In genomic region chr5:99973941-99974340, GRCm38 (mm10) we compare ENCODE assay signal across 9 mouse cellular contexts. TPM values are rescaled to one million over a fixed set of nuclear protein-coding genes. Genes with fewer than 3 reads are reported as not detected.
DNase-seq lines count a peak whose midpoint lies in the region; ATAC-seq and TF ChIP-seq lines count a peak whose summit lies in the region.
"Had no signal": no experiment of that assay in that cellular context is flagged by ENCODE, and none has a peak within 500 bp of the region (broad histone marks: within the 10 kb centered on the region; RNA-seq: fewer than 3 reads in every experiment).

No protein-coding gene starts in this region.

- H3K9ac ChIP-seq in midbrain, embryonic 11.5 days (ENCODE audit: low read length): no peak overlapping the region
- no peak overlapping the region for H3K9ac ChIP-seq in midbrain, embryonic 15.5 days
- H3K9ac ChIP-seq in heart, embryonic 16.5 days (ENCODE audit: low read length): no peak overlapping the region
- H3K9ac ChIP-seq in midbrain, embryonic 12.5 days (replicated peaks): no peak overlapping the region
- H3K9ac ChIP-seq: hindbrain, embryonic 15.5 days had no signal

- H3K4me2 ChIP-seq in midbrain, embryonic 11.5 days: no peak overlapping the region; the same call in 1 of the 2 replicates
- no peak overlapping the region for H3K4me2 ChIP-seq in midbrain, embryonic 15.5 days
- H3K4me2 ChIP-seq in heart, embryonic 16.5 days (ENCODE audit: low read depth, low read length): peak overlapping the region; percentile 53
- 0 out of 2 replicates have a peak overlapping the region, but pooled peaks have one; percentile 76 for H3K4me2 ChIP-seq in midbrain, embryonic 12.5 days (replicated peaks)

- H3K4me1 ChIP-seq in midbrain, embryonic 11.5 days (ENCODE audit: control insufficient read depth, insufficient read depth, low read length): peaks cover 19% of the 10 kb centered on the region
- H3K4me1 ChIP-seq in midbrain, embryonic 15.5 days: peaks cover 38% of the 10 kb centered on the region
- H3K4me1 ChIP-seq in heart, embryonic 16.5 days (ENCODE audit: control insufficient read depth, insufficient read depth, low read length): peaks cover 31% of the 10 kb centered on the region
- peaks cover 29% of the 10 kb centered on the region for H3K4me1 ChIP-seq in midbrain, embryonic 12.5 days

- no peaks in the 10 kb centered on the region for H3K9me3 ChIP-seq in midbrain, embryonic 11.5 days (ENCODE audit: control insufficient read depth, low read length)
- no peaks in the 10 kb centered on the region for H3K9me3 ChIP-seq in midbrain, embryonic 15.5 days
- H3K9me3 ChIP-seq in heart, embryonic 16.5 days (replicated peaks; ENCODE audit: control insufficient read depth, low read length): no peaks in the 10 kb centered on the region
- no peaks in the 10 kb centered on the region for H3K9me3 ChIP-seq in midbrain, embryonic 12.5 days
- H3K9me3 ChIP-seq: hindbrain, embryonic 15.5 days had no signal

- H3K27me3 ChIP-seq in midbrain, embryonic 11.5 days (ENCODE audit: control insufficient read depth, insufficient read depth, low read length): no peaks in the 10 kb centered on the region
- H3K27me3 ChIP-seq in midbrain, embryonic 15.5 days (replicated peaks): no peaks in the 10 kb centered on the region
- no peaks in the 10 kb centered on the region for H3K27me3 ChIP-seq in heart, embryonic 16.5 days (ENCODE audit: control insufficient read depth, insufficient read depth, low read length)
- H3K27me3 ChIP-seq in midbrain, embryonic 12.5 days: no peaks in the 10 kb centered on the region
- H3K27me3 ChIP-seq: hindbrain, embryonic 15.5 days had no signal

- no peak for ATAC-seq in midbrain, embryonic 11.5 days (ENCODE audit: low FRiP score)
- no peak for ATAC-seq in midbrain, embryonic 15.5 days (replicated peaks)
- ATAC-seq in heart, embryonic 16.5 days (replicated peaks; ENCODE audit: extremely low read depth, insufficient read depth, low FRiP score): no peak
- ATAC-seq in midbrain, embryonic 12.5 days (ENCODE audit: low FRiP score, low read depth): no peak

- H3K36me3 ChIP-seq in midbrain, embryonic 11.5 days (ENCODE audit: control insufficient read depth, insufficient read depth, low read length): no peaks in the 10 kb centered on the region; the same call in 1 of the 2 replicates
- H3K36me3 ChIP-seq in midbrain, embryonic 15.5 days (replicated peaks): no peaks in the 10 kb centered on the region
- peaks cover 10% of the 10 kb centered on the region; the same call in 1 of the 2 replicates for H3K36me3 ChIP-seq in heart, embryonic 16.5 days (ENCODE audit: control insufficient read depth, insufficient read depth)
- H3K36me3 ChIP-seq in midbrain, embryonic 12.5 days: peaks cover 12% of the 10 kb centered on the region

- intact Hi-C loops in left cerebral cortex, adult 2 months (cut with DNase I): no loop called here

- no peak for TF ChIP-seq CTCF in left cerebral cortex, adult 2 months (IDR thresholded peaks at IDR 0.05)

- no peak overlapping the region for H3K27ac ChIP-seq in midbrain, embryonic 11.5 days (ENCODE audit: low read depth, low read length)
- no peak overlapping the region for H3K27ac ChIP-seq in midbrain, embryonic 15.5 days
- H3K27ac ChIP-seq in heart, embryonic 16.5 days (ENCODE audit: low read length): no peak overlapping the region
- H3K27ac ChIP-seq in midbrain, embryonic 12.5 days (replicated peaks): no peak overlapping the region
- no peak overlapping the region for H3K27ac ChIP-seq in left cerebral cortex, adult 2 months
- H3K27ac ChIP-seq: hindbrain, embryonic 15.5 days had no signal

- no peak overlapping the region for H3K4me3 ChIP-seq in midbrain, embryonic 11.5 days (ENCODE audit: low read depth, low read length)
- H3K4me3 ChIP-seq in midbrain, embryonic 15.5 days: no peak overlapping the region
- H3K4me3 ChIP-seq in heart, embryonic 16.5 days (ENCODE audit: low read length): peak overlapping the region; percentile 1; the same call in 1 of the 2 replicates
- no peak overlapping the region for H3K4me3 ChIP-seq in midbrain, embryonic 12.5 days
- H3K4me3 ChIP-seq in left cerebral cortex, adult 2 months: no peak overlapping the region
- H3K4me3 ChIP-seq: hindbrain, embryonic 15.5 days had no signal

- DNase-seq in adrenal gland, adult 8-10 months: peak; percentile 18
- no peak for DNase-seq in adrenal gland, postnatal 4 days (ENCODE audit: low spot score in 2 of 2)
- peak; percentile 84 for DNase-seq in midbrain, embryonic 11.5 days (ENCODE audit: low spot score, missing footprints)
- DNase-seq in spleen, postnatal 10 days (ENCODE audit: low spot score in 2 of 2): no peak
- no peak for DNase-seq in left cerebral cortex, adult 2 months (ENCODE audit: extremely low spot score in 1 of 2, low spot score in 2 of 2)

- WGBS in midbrain, embryonic 11.5 days: 27% methylated on average over 2 of the region's 2 CpGs
- WGBS in midbrain, embryonic 15.5 days: 18% methylated on average over 2 of the region's 2 CpGs
- WGBS in heart, embryonic 16.5 days: 3% methylated on average over 2 of the region's 2 CpGs
- WGBS in midbrain, embryonic 12.5 days: 26% methylated on average over 2 of the region's 2 CpGs

RNA-seq across cellular contexts. Expression of gene Hnrnpd, which starts 4.8 kb away (rescaled TPM):
- total RNA-seq in adrenal gland, adult 8-10 months (2022): 100 to 1,000 TPM in 3 of 4 experiments, 10 to 100 TPM in 1; 72.1 to 188 (median 154) TPM
- 100 to 1,000 TPM; 340 to 341 TPM for total RNA-seq in adrenal gland, postnatal 4 days (2021)
- 282 and 289 TPM in 2 replicates for polyA plus RNA-seq in midbrain, embryonic 11.5 days (2014; fragmentation: Nextera tagmentation; extraction: Ambion mirVana)
- polyA plus RNA-seq in midbrain, embryonic 15.5 days (2015; fragmentation: Nextera tagmentation; extraction: Ambion mirVana): 156 and 180 TPM in 2 replicates
- 51.6 and 82.0 TPM in 2 replicates for polyA plus RNA-seq in heart, embryonic 16.5 days (2015; fragmentation: Nextera tagmentation; extraction: Ambion mirVana)
- 471 and 527 TPM in 2 replicates for polyA plus RNA-seq in midbrain, embryonic 12.5 days (2016; fragmentation: Nextera tagmentation; extraction: Ambion mirVana)
- total RNA-seq in left cerebral cortex, adult 2 months (2021): 100 to 1,000 TPM; 194 to 222 TPM

RNA-seq across cellular contexts. Expression of gene 4930524J08Rik, which starts 4.9 kb away (rescaled TPM):
- 1 to 10 TPM; 1.2 to 2.2 (median 1.7) TPM for total RNA-seq in adrenal gland, adult 8-10 months (2022)
- total RNA-seq in adrenal gland, postnatal 4 days (2021): 1 to 10 TPM; 4.1 to 6.4 TPM
- 2.0 and 2.3 TPM in 2 replicates for polyA plus RNA-seq in midbrain, embryonic 11.5 days (2014; fragmentation: Nextera tagmentation; extraction: Ambion mirVana)
- polyA plus RNA-seq in midbrain, embryonic 15.5 days (2015; fragmentation: Nextera tagmentation; extraction: Ambion mirVana): 2.8 and 3.8 TPM in 2 replicates
- 0.80 and 0.84 TPM in 2 replicates for polyA plus RNA-seq in heart, embryonic 16.5 days (2015; fragmentation: Nextera tagmentation; extraction: Ambion mirVana)
- 3.2 and 3.5 TPM in 2 replicates for polyA plus RNA-seq in midbrain, embryonic 12.5 days (2016; fragmentation: Nextera tagmentation; extraction: Ambion mirVana)
- 1 to 10 TPM; 1.9 TPM for total RNA-seq in left cerebral cortex, adult 2 months (2021)

Comparison
In these comparisons a context has a peak if more than half of its experiments do, and no peak if none do; other contexts are left out.
1. DNase-seq: peak in adrenal gland, adult 8-10 months (single experiment) and midbrain, embryonic 11.5 days (single experiment); none in adrenal gland, postnatal 4 days (0 of 2), spleen, postnatal 10 days (0 of 2) and left cerebral cortex, adult 2 months (0 of 2).
2. H3K4me2 ChIP-seq: peak in heart, embryonic 16.5 days (single experiment) and midbrain, embryonic 12.5 days (single experiment); none in midbrain, embryonic 11.5 days (single experiment) and midbrain, embryonic 15.5 days (single experiment).